Comparison of ENCODE assay signal across 21 mouse cellular contexts in genomic region chr10:53562001-53562400, GRCm38 (mm10).
"Had no signal": no experiment of that assay in that cellular context is flagged by ENCODE, and none has a peak within 500 bp of the region (broad histone marks: within the 10 kb centered on the region; RNA-seq: fewer than 3 reads in every experiment).

No protein-coding gene starts in this region.

- ATAC-seq: lung, postnatal 0 days; midbrain, embryonic 13.5 days; midbrain, embryonic 16.5 days had no signal

- H3K4me1 ChIP-seq: lung, embryonic 15.5 days; midbrain, embryonic 13.5 days; neural tube, embryonic 13.5 days; neural tube, embryonic 15.5 days had no signal

- H3K4me3 ChIP-seq: lung, embryonic 15.5 days; megakaryocyte, embryonic 14.5 days; midbrain, embryonic 13.5 days; myocyte; neural tube, embryonic 13.5 days; neural tube, embryonic 15.5 days had no signal

- H3K9me3 ChIP-seq: lung, embryonic 15.5 days; neural tube, embryonic 13.5 days; neural tube, embryonic 15.5 days had no signal

- H3K27me3 ChIP-seq: lung, embryonic 15.5 days; megakaryocyte, embryonic 14.5 days; midbrain, embryonic 13.5 days; neural tube, embryonic 13.5 days; neural tube, embryonic 15.5 days had no signal

- H3K9ac ChIP-seq: lung, embryonic 15.5 days; midbrain, embryonic 13.5 days; neural tube, embryonic 13.5 days; neural tube, embryonic 15.5 days had no signal

- H3K4me2 ChIP-seq: lung, embryonic 15.5 days; midbrain, embryonic 11.5 days; midbrain, embryonic 13.5 days; neural tube, embryonic 13.5 days; neural tube, embryonic 15.5 days had no signal

- DNase-seq: lung, adult 2 months; lung, postnatal 14 days; lung, postnatal 36 days; retina, postnatal 1 day; right cerebral cortex, adult 18-20 months; right cerebral cortex, postnatal 25 days; right cerebral cortex, postnatal 4 days; spleen, adult 18-20 months; thymus, adult 18-20 months; thymus, postnatal 14 days; thymus, postnatal 36 days had no signal

- H3K27ac ChIP-seq: lung, embryonic 15.5 days; macrophage; midbrain, embryonic 13.5 days; neural tube, embryonic 13.5 days; neural tube, embryonic 15.5 days had no signal

- H3K36me3 ChIP-seq: lung, embryonic 15.5 days; midbrain, embryonic 13.5 days; neural tube, embryonic 13.5 days; neural tube, embryonic 15.5 days had no signal
